Mouse (Mus musculus) inflammation-experienced regulatory T-cells, adult 6 months (primary cell): ENCODE measurements around the gene Usp18. TPM values are rescaled to one million over a fixed set of nuclear protein-coding genes. Genes with fewer than 3 reads are reported as not detected.

Experiments used
- ATAC-seq: one replicate; pipeline ENCODE4 v1.8.0; 2017
- polyA plus RNA-seq, 3 experiments: library from polyadenylated mRNA; unstranded; fragments of 100-300 nt; shearing (Covaris generic); gene quantifications; one replicate each; pipeline ENCODE4 v1.2.1; 2017

Gene Usp18
- 10 to 100 TPM; 33.2 to 83.1 (median 69.4) TPM for polyA plus RNA-seq

GRCm38 (mm10) chr6:121245127-121246036 is at the start of gene Usp18:
Gene Usp18 (plus strand): TSS chr6:121245906.
- peak; percentile 83 for ATAC-seq

GRCm38 (mm10) chr6:121197807-121198365 is 47.8 kb upstream of the Usp18 start:
- ATAC-seq = no peak

GRCm38 (mm10) chr6:121200458-121200857 is 45.2 kb upstream of the Usp18 start:
- no peak for ATAC-seq

GRCm38 (mm10) chr6:121202026-121202425 is 43.7 kb upstream of the Usp18 start:
- no peak for ATAC-seq

- ATAC-seq = no peak
Observed at GRCm38 (mm10) chr6:121206481-121206880, 39.2 kb upstream of the Usp18 start.

GRCm38 (mm10) chr6:121209584-121209983 is 36.1 kb upstream of the Usp18 start:
- no peak for ATAC-seq

GRCm38 (mm10) chr6:121210149-121210925 is 35.4 kb upstream of the Usp18 start, which contains the start of gene Tuba8:
Gene Tuba8 (plus strand): TSS chr6:121210696.
- ATAC-seq = peak; percentile 60

GRCm38 (mm10) chr6:121210926-121211289 is 34.8 kb upstream of the Usp18 start:
- peak; percentile 10 for ATAC-seq

GRCm38 (mm10) chr6:121211743-121212142 is 34.0 kb upstream of the Usp18 start:
- ATAC-seq = no peak

GRCm38 (mm10) chr6:121212988-121213387 is 32.7 kb upstream of the Usp18 start:
- ATAC-seq = no peak

GRCm38 (mm10) chr6:121214221-121214620 is 31.5 kb upstream of the Usp18 start:
- no peak for ATAC-seq

GRCm38 (mm10) chr6:121214667-121215330 is 30.9 kb upstream of the Usp18 start:
- ATAC-seq = peak; percentile 42

- no peak for ATAC-seq
Observed at GRCm38 (mm10) chr6:121215336-121215735, 30.4 kb upstream of the Usp18 start.

- ATAC-seq = no peak
Observed at GRCm38 (mm10) chr6:121215896-121216295, 29.8 kb upstream of the Usp18 start.

GRCm38 (mm10) chr6:121216589-121217255 is 29.0 kb upstream of the Usp18 start:
- ATAC-seq = no peak

- ATAC-seq = peak; percentile 87
Observed at GRCm38 (mm10) chr6:121218002-121218401, 27.7 kb upstream of the Usp18 start.

GRCm38 (mm10) chr6:121219406-121219805 is 26.3 kb upstream of the Usp18 start:
- ATAC-seq = no peak

- no peak for ATAC-seq
Observed at GRCm38 (mm10) chr6:121220181-121220580, 25.5 kb upstream of the Usp18 start.

GRCm38 (mm10) chr6:121221876-121222597 is 23.7 kb upstream of the Usp18 start:
- no peak for ATAC-seq

GRCm38 (mm10) chr6:121223001-121223400 is 22.7 kb upstream of the Usp18 start:
- ATAC-seq = no peak

GRCm38 (mm10) chr6:121224067-121224466 is 21.6 kb upstream of the Usp18 start:
- no peak for ATAC-seq
